Comparison of ENCODE assay signal across 20 mouse cellular contexts in the genomic region with DNA sequence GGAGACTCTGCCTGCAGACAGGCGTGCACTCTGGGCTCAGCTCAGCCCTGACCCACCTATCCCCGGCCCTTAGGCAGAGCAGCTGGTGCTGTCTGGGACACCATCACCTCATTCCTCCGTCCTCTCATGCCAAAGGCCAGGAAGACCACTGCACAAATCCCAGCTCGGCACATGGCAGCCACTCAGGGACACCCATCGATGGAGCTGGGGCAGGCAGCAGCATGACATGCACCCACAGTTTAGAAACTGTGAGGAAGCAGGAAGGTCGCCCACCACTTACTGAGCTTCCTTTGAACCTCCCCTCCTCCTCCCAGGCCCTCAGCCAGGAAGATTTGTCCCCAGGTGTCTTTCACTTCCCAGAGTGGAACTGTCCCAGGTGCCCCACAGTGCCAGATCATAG. TPM values are rescaled to one million over a fixed set of nuclear protein-coding genes. Genes with fewer than 3 reads are reported as not detected.
DNase-seq lines count a peak whose midpoint lies in the region; ATAC-seq and TF ChIP-seq lines count a peak whose summit lies in the region.
"Had no signal": no experiment of that assay in that cellular context is flagged by ENCODE, and none has a peak within 500 bp of the region (broad histone marks: within the 10 kb centered on the region; RNA-seq: fewer than 3 reads in every experiment).

No protein-coding gene starts in this region.

- no peak for TF ChIP-seq POLR2A in cerebellum, adult 2 months (IDR thresholded peaks at IDR 0.05; ENCODE audit: borderline replicate concordance, insufficient read depth, low read length)
- peak; percentile 4; the same call in 1 of the 2 replicates for TF ChIP-seq POLR2A in heart, adult 2 months (IDR thresholded peaks at IDR 0.05; ENCODE audit: insufficient read depth, low read depth, low read length)

- H3K27ac ChIP-seq in cerebellum, adult 2 months (ENCODE audit: insufficient read depth, low read length) = peak overlapping the region; percentile 26
- H3K27ac ChIP-seq in heart, adult 2 months = no peak overlapping the region
- H3K27ac ChIP-seq in stomach, embryonic 15.5 days = no peak overlapping the region
- no peak overlapping the region for H3K27ac ChIP-seq in stomach, postnatal 0 days (replicated peaks)
- H3K27ac ChIP-seq in heart, postnatal 0 days (ENCODE audit: low read depth) = peak overlapping the region; percentile 61; the same call in 1 of the 2 replicates
- no peak overlapping the region for H3K27ac ChIP-seq in liver, embryonic 11.5 days (ENCODE audit: low read depth, low read length)
- H3K27ac ChIP-seq: embryonic facial prominence, embryonic 10.5 days; forebrain, embryonic 13.5 days; hindbrain, embryonic 12.5 days had no signal

- no peak overlapping the region for H3K9ac ChIP-seq in heart, adult 2 months (ENCODE audit: low read depth, low read length)
- no peak overlapping the region for H3K9ac ChIP-seq in stomach, embryonic 15.5 days
- no peak overlapping the region for H3K9ac ChIP-seq in stomach, postnatal 0 days (ENCODE audit: low read length)
- H3K9ac ChIP-seq in heart, postnatal 0 days (replicated peaks; ENCODE audit: low read depth, low read length) = no peak overlapping the region
- no peak overlapping the region for H3K9ac ChIP-seq in liver, embryonic 11.5 days (ENCODE audit: low read depth, low read length)
- H3K9ac ChIP-seq: forebrain, embryonic 13.5 days; forebrain, postnatal 0 days; hindbrain, embryonic 12.5 days had no signal

- peaks cover 28% of the 10 kb centered on the region for H3K4me1 ChIP-seq in cerebellum, adult 2 months (ENCODE audit: control insufficient read depth, insufficient read depth, low read length)
- H3K4me1 ChIP-seq in heart, adult 2 months (ENCODE audit: control insufficient read depth, insufficient read depth, low read length) = no peaks in the 10 kb centered on the region
- no peaks in the 10 kb centered on the region for H3K4me1 ChIP-seq in stomach, embryonic 15.5 days
- H3K4me1 ChIP-seq in stomach, postnatal 0 days (replicated peaks; ENCODE audit: control insufficient read depth, insufficient read depth) = no peaks in the 10 kb centered on the region
- 0 out of 2 replicates have a peak, but pooled peaks cover 2% of the 10 kb centered on the region for H3K4me1 ChIP-seq in heart, postnatal 0 days (ENCODE audit: control insufficient read depth, insufficient read depth)
- no peaks in the 10 kb centered on the region for H3K4me1 ChIP-seq in liver, embryonic 11.5 days (replicated peaks; ENCODE audit: control insufficient read depth, insufficient read depth, low read length)
- H3K4me1 ChIP-seq: forebrain, embryonic 13.5 days; hindbrain, embryonic 12.5 days had no signal

- intact Hi-C loops in heart, adult 2 months (cut with DNase I) = no loop called here
- intact Hi-C loops in heart, postnatal 25 days (cut with DNase I) = no loop called here

- no peak overlapping the region for H3K4me3 ChIP-seq in cerebellum, adult 2 months (replicated peaks; ENCODE audit: insufficient read depth, low read depth, low read length)
- H3K4me3 ChIP-seq in heart, adult 2 months = no peak overlapping the region
- no peak overlapping the region for H3K4me3 ChIP-seq in stomach, embryonic 15.5 days (replicated peaks)
- H3K4me3 ChIP-seq in stomach, postnatal 0 days (ENCODE audit: low read depth, low read length) = no peak overlapping the region
- no peak overlapping the region for H3K4me3 ChIP-seq in heart, postnatal 0 days (ENCODE audit: low read depth, low read length)
- no peak overlapping the region for H3K4me3 ChIP-seq in liver, embryonic 11.5 days (ENCODE audit: low read depth, low read length)
- H3K4me3 ChIP-seq: embryonic facial prominence, embryonic 10.5 days; forebrain, embryonic 13.5 days; hindbrain, embryonic 12.5 days had no signal

- H3K36me3 ChIP-seq in heart, adult 2 months (ENCODE audit: control insufficient read depth, insufficient read depth, low read length) = no peaks in the 10 kb centered on the region
- H3K36me3 ChIP-seq in stomach, embryonic 15.5 days = 0 out of 2 replicates have a peak, but pooled peaks cover 5% of the 10 kb centered on the region
- H3K36me3 ChIP-seq in stomach, postnatal 0 days (ENCODE audit: control insufficient read depth, insufficient read depth, low read length) = peaks cover 5% of the 10 kb centered on the region; the same call in 1 of the 2 replicates
- peaks cover 57% of the 10 kb centered on the region for H3K36me3 ChIP-seq in heart, postnatal 0 days (replicated peaks; ENCODE audit: control insufficient read depth, insufficient read depth, low read length)
- peaks cover 4% of the 10 kb centered on the region; the same call in 1 of the 2 replicates for H3K36me3 ChIP-seq in liver, embryonic 11.5 days (ENCODE audit: control insufficient read depth, insufficient read depth, low read length)

- no peak for TF ChIP-seq CTCF in cerebellum, adult 2 months (IDR thresholded peaks at IDR 0.05; ENCODE audit: borderline replicate concordance, insufficient read depth, low read depth, low read length)
- TF ChIP-seq CTCF in heart, adult 2 months (IDR thresholded peaks at IDR 0.05) = no peak
- TF ChIP-seq CTCF in stomach, postnatal 0 days (IDR thresholded peaks at IDR 0.05; ENCODE audit: low read depth) = no peak
- TF ChIP-seq CTCF in heart, postnatal 0 days (IDR thresholded peaks at IDR 0.05; ENCODE audit: low read depth) = no peak

- DNase-seq in cerebellum, adult 2 months = peak in 1 of 2 experiments; percentile 53
- DNase-seq in cerebellum, postnatal 10 days = no peak
- DNase-seq in heart, adult 2 months = peak in 1 of 2 experiments; percentile 25
- DNase-seq in heart, postnatal 25 days (ENCODE audit: low spot score) = no peak
- no peak for DNase-seq in stomach, postnatal 0 days (ENCODE audit: low spot score)
- no peak for DNase-seq in heart, postnatal 0 days (ENCODE audit: low spot score)
- DNase-seq in liver, embryonic 11.5 days (ENCODE audit: low spot score) = no peak
- DNase-seq: adrenal gland, postnatal 10 days; forebrain, postnatal 0 days; gastrocnemius, postnatal 14 days; kidney, adult 9 months had no signal

- no peaks in the 10 kb centered on the region for H3K79me2 ChIP-seq in heart, adult 2 months (replicated peaks; ENCODE audit: control insufficient read depth, insufficient read depth, low read length)

- no peaks in the 10 kb centered on the region for H3K27me3 ChIP-seq in cerebellum, adult 2 months (ENCODE audit: control insufficient read depth, insufficient read depth, low read length)
- H3K27me3 ChIP-seq in heart, adult 2 months (ENCODE audit: control insufficient read depth, insufficient read depth, low read length) = no peaks in the 10 kb centered on the region
- H3K27me3 ChIP-seq in stomach, embryonic 15.5 days (replicated peaks) = no peaks in the 10 kb centered on the region
- H3K27me3 ChIP-seq in stomach, postnatal 0 days (ENCODE audit: control insufficient read depth, insufficient read depth, low read length) = no peaks in the 10 kb centered on the region
- H3K27me3 ChIP-seq in heart, postnatal 0 days (ENCODE audit: control insufficient read depth, insufficient read depth, low read length) = no peaks in the 10 kb centered on the region
- H3K27me3 ChIP-seq in liver, embryonic 11.5 days (replicated peaks; ENCODE audit: control insufficient read depth, insufficient read depth, low read length) = no peaks in the 10 kb centered on the region
- H3K27me3 ChIP-seq: forebrain, embryonic 13.5 days; hindbrain, embryonic 12.5 days had no signal

- 14% methylated on average over 6 of the region's 6 CpGs for WGBS in cerebellum, adult 2 months
- WGBS in heart, adult 2 months = 64% methylated on average over 6 of the region's 6 CpGs
- 66% methylated on average over 6 of the region's 6 CpGs for WGBS in stomach, embryonic 15.5 days
- WGBS in stomach, postnatal 0 days = 53% methylated on average over 6 of the region's 6 CpGs
- WGBS in heart, postnatal 0 days = 57% methylated on average over 6 of the region's 6 CpGs
- 79% methylated on average over 6 of the region's 6 CpGs for WGBS in liver, embryonic 11.5 days

- TF ChIP-seq EP300 in heart, adult 2 months (IDR thresholded peaks at IDR 0.05; ENCODE audit: insufficient read depth, low read depth, low read length) = no peak; the same call in 1 of the 2 replicates
- no peak for TF ChIP-seq EP300 in stomach, postnatal 0 days (optimal IDR thresholded peaks at IDR 0.05)
- peak; percentile 55; the same call in 1 of the 2 replicates for TF ChIP-seq EP300 in heart, postnatal 0 days (IDR thresholded peaks at IDR 0.05; ENCODE audit: low read depth)

- no peaks in the 10 kb centered on the region for H3K9me3 ChIP-seq in stomach, embryonic 15.5 days
- no peaks in the 10 kb centered on the region for H3K9me3 ChIP-seq in stomach, postnatal 0 days (ENCODE audit: control insufficient read depth, low read length)
- no peaks in the 10 kb centered on the region for H3K9me3 ChIP-seq in heart, postnatal 0 days (replicated peaks; ENCODE audit: control insufficient read depth, low read length)
- no peaks in the 10 kb centered on the region for H3K9me3 ChIP-seq in liver, embryonic 11.5 days (ENCODE audit: control insufficient read depth, low read length)
- H3K9me3 ChIP-seq: embryonic facial prominence, embryonic 10.5 days; forebrain, embryonic 13.5 days; hindbrain, embryonic 12.5 days had no signal

- no peak overlapping the region for H3K4me2 ChIP-seq in stomach, embryonic 15.5 days
- H3K4me2 ChIP-seq in stomach, postnatal 0 days (replicated peaks; ENCODE audit: low read depth) = no peak overlapping the region
- H3K4me2 ChIP-seq in heart, postnatal 0 days (ENCODE audit: low read depth, low read length) = no peak overlapping the region
- no peak overlapping the region for H3K4me2 ChIP-seq in liver, embryonic 11.5 days
- H3K4me2 ChIP-seq: forebrain, embryonic 13.5 days; hindbrain, embryonic 12.5 days had no signal

- ATAC-seq in stomach, embryonic 15.5 days (ENCODE audit: insufficient read depth, low FRiP score, low read depth) = peak; percentile 27; the same call in 1 of the 2 replicates
- no peak for ATAC-seq in stomach, postnatal 0 days (ENCODE audit: low FRiP score, low TSS enrichment)
- peak; percentile 21 for ATAC-seq in heart, postnatal 0 days (ENCODE audit: insufficient read depth, low read depth)
- ATAC-seq in liver, embryonic 11.5 days (replicated peaks; ENCODE audit: low FRiP score) = no peak
- ATAC-seq: forebrain, embryonic 13.5 days; forebrain, postnatal 0 days; hindbrain, embryonic 16.5 days; inflammation-experienced regulatory T-cells, adult 6 months; intestine, postnatal 0 days had no signal

RNA-seq across cellular contexts. Expression of a gene that starts 19.5 kb away (rescaled TPM):
- polyA plus RNA-seq in cerebellum, adult 2 months (2012; rRNA removed) = 39.6 and 51.4 TPM in 2 replicates
- 1,000 to 10,000 TPM; 1,229 to 1,417 TPM for total RNA-seq in heart, adult 2 months (2021)
- 1,378 and 1,771 TPM in 2 replicates for polyA plus RNA-seq in heart, adult 2 months (2012; rRNA removed)
- 1,000 to 10,000 TPM; 1,615 to 1,699 TPM for total RNA-seq in heart, postnatal 25 days (2021)
- 0.50 and 0.67 TPM in 2 replicates for polyA plus RNA-seq in stomach, embryonic 15.5 days (2015; fragmentation: Nextera tagmentation; extraction: Ambion mirVana)
- 0.02 and 0.07 TPM in 2 replicates for polyA plus RNA-seq in stomach, postnatal 0 days (2015; fragmentation: Nextera tagmentation; extraction: Ambion mirVana)
- total RNA-seq in heart, postnatal 0 days (2014; rRNA removed; ENCODE audit: low replicate concordance) = 2,256 and 2,313 TPM in 2 replicates
- 1,065 and 1,207 TPM in 2 replicates for polyA plus RNA-seq in heart, postnatal 0 days (2015; fragmentation: Nextera tagmentation; extraction: Ambion mirVana)
- polyA plus RNA-seq in liver, embryonic 11.5 days (2014; fragmentation: Nextera tagmentation; extraction: Ambion mirVana) = 1.2 and 5.0 TPM in 2 replicates
- total RNA-seq: gastrocnemius, adult 18-20 months had no signal
- polyA plus RNA-seq: C2C12; forebrain, embryonic 13.5 days; inflammation-experienced regulatory T-cells, adult 6 months; intestine, postnatal 0 days had no signal

RNA-seq across cellular contexts. Expression of a gene that starts 46.2 kb away (rescaled TPM):
- 175 and 186 TPM in 2 replicates for polyA plus RNA-seq in cerebellum, adult 2 months (2012; rRNA removed)
- total RNA-seq in heart, adult 2 months (2021) = 1 to 10 TPM; 4.7 to 8.5 TPM
- 6.1 and 8.6 TPM in 2 replicates for polyA plus RNA-seq in heart, adult 2 months (2012; rRNA removed)
- 1 to 10 TPM; 5.4 to 6.2 TPM for total RNA-seq in heart, postnatal 25 days (2021)
- polyA plus RNA-seq in stomach, embryonic 15.5 days (2015; fragmentation: Nextera tagmentation; extraction: Ambion mirVana) = 14.2 and 14.3 TPM in 2 replicates
- 7.5 and 8.7 TPM in 2 replicates for polyA plus RNA-seq in stomach, postnatal 0 days (2015; fragmentation: Nextera tagmentation; extraction: Ambion mirVana)
- total RNA-seq in heart, postnatal 0 days (2014; rRNA removed; ENCODE audit: low replicate concordance) = 2.1 and 4.3 TPM in 2 replicates
- 2.4 TPM in 2 replicates for polyA plus RNA-seq in heart, postnatal 0 days (2015; fragmentation: Nextera tagmentation; extraction: Ambion mirVana)
- polyA plus RNA-seq in liver, embryonic 11.5 days (2014; fragmentation: Nextera tagmentation; extraction: Ambion mirVana) = 13.7 and 14.0 TPM in 2 replicates

RNA-seq across cellular contexts. Expression of a gene that starts 55.3 kb away (rescaled TPM):
- polyA plus RNA-seq in cerebellum, adult 2 months (2012; rRNA removed) = 3.3 and 4.1 TPM in 2 replicates
- total RNA-seq in heart, adult 2 months (2021) = 1 to 10 TPM; 3.7 to 6.2 TPM
- 10.2 and 17.2 TPM in 2 replicates for polyA plus RNA-seq in heart, adult 2 months (2012; rRNA removed)
- total RNA-seq in heart, postnatal 25 days (2021) = 1 to 10 TPM; 3.7 to 4.3 TPM
- polyA plus RNA-seq in stomach, embryonic 15.5 days (2015; fragmentation: Nextera tagmentation; extraction: Ambion mirVana) = 9.5 and 13.5 TPM in 2 replicates
- 6.4 and 7.0 TPM in 2 replicates for polyA plus RNA-seq in stomach, postnatal 0 days (2015; fragmentation: Nextera tagmentation; extraction: Ambion mirVana)
- 2.5 and 21.3 TPM in 2 replicates for total RNA-seq in heart, postnatal 0 days (2014; rRNA removed; ENCODE audit: low replicate concordance)
- 3.1 and 3.2 TPM in 2 replicates for polyA plus RNA-seq in heart, postnatal 0 days (2015; fragmentation: Nextera tagmentation; extraction: Ambion mirVana)
- polyA plus RNA-seq in liver, embryonic 11.5 days (2014; fragmentation: Nextera tagmentation; extraction: Ambion mirVana) = 19.5 and 22.7 TPM in 2 replicates
- polyA plus RNA-seq: C2C12 had no signal

Comparison
In these comparisons a context has a peak if more than half of its experiments do, and no peak if none do; other contexts are left out.
1. H3K27ac ChIP-seq: peak in cerebellum, adult 2 months (single experiment) and heart, postnatal 0 days (single experiment); none in heart, adult 2 months (single experiment), stomach, embryonic 15.5 days (single experiment), stomach, postnatal 0 days (single experiment) and liver, embryonic 11.5 days (single experiment).
2. ATAC-seq: peak in stomach, embryonic 15.5 days (single experiment) and heart, postnatal 0 days (single experiment); none in stomach, postnatal 0 days (single experiment) and liver, embryonic 11.5 days (single experiment).
3. RNA of a gene that starts 19.5 kb away (polyA plus RNA-seq): 1,378 to 1,771 TPM in heart, adult 2 months and 1,065 to 1,207 TPM in heart, postnatal 0 days; 39.6 to 51.4 TPM in cerebellum, adult 2 months, 1.2 to 5.0 TPM in liver, embryonic 11.5 days, 0.50 to 0.67 TPM in stomach, embryonic 15.5 days and 0.02 to 0.07 TPM in stomach, postnatal 0 days; every median in the first group is over 10 times any median in the second.
4. RNA of a gene that starts 46.2 kb away (polyA plus RNA-seq): 175 to 186 TPM in cerebellum, adult 2 months; 14.2 to 14.3 TPM in stomach, embryonic 15.5 days, 13.7 to 14.0 TPM in liver, embryonic 11.5 days, 7.5 to 8.7 TPM in stomach, postnatal 0 days, 6.1 to 8.6 TPM in heart, adult 2 months and 2.4 TPM in heart, postnatal 0 days; every median in the first group is over 10 times any median in the second.